Mouse (Mus musculus) C2C12 (cell line): Measurements from ENCODE around the gene Zic2. TPM values are rescaled to one million over a fixed set of nuclear protein-coding genes. Genes with fewer than 3 reads are reported as not detected.
"Not testable (repeated sequence)": the region's sequence is repeated elsewhere in the genome, so short reads cannot be mapped to it uniquely, and the experiment has no call there.

Experiments used
- H3K27me3 ChIP-seq: one replicate; pipeline ENCODE4 v1.6.1; 2011; ENCODE audit not compliant: control insufficient read depth, insufficient read depth, insufficient read length
- H3K36me3 ChIP-seq: one replicate; pipeline ENCODE4 v1.6.1; 2011; ENCODE audit not compliant: control insufficient read depth, insufficient read depth
- H3K4me3 ChIP-seq: one replicate; pipeline ENCODE4 v1.5.1; 2011; ENCODE audit warnings: mild to moderate bottlenecking, control low read depth; ENCODE audit not compliant: poor library complexity, insufficient read depth, severe bottlenecking
- H3K79me2 ChIP-seq: one replicate; pipeline ENCODE4 v1.6.1; 2011; ENCODE audit not compliant: control insufficient read depth, insufficient read depth
- H3K79me3 ChIP-seq: one replicate; pipeline ENCODE4 v1.6.1; 2011; ENCODE audit warnings: low read depth, control low read depth
- H3ac ChIP-seq: one replicate; pipeline ENCODE3; 2011; ENCODE audit warnings: low read depth; ENCODE audit not compliant: control insufficient read depth, insufficient read length
- CEBPB ChIP-seq: IDR thresholded peaks from one replicate; pipeline ENCODE4 v1.6.1; 2011; ENCODE audit warnings: low read depth, mild to moderate bottlenecking, control low read depth, moderate library complexity
- CTCF ChIP-seq: IDR thresholded peaks from one replicate; pipeline ENCODE4 v1.5.1; 2011; ENCODE audit not compliant: control insufficient read depth, insufficient read depth, insufficient read length
- FOSL1 ChIP-seq: IDR thresholded peaks from one replicate; pipeline ENCODE4 v1.8.0; 2011; ENCODE audit warnings: mild to moderate bottlenecking, low read length; ENCODE audit not compliant: poor library complexity, insufficient read depth, severe bottlenecking
- MAX ChIP-seq: IDR thresholded peaks from one replicate; pipeline ENCODE4 v1.6.1; 2011; ENCODE audit warnings: mild to moderate bottlenecking, control low read depth
- MYOD1 ChIP-seq: IDR thresholded peaks from one replicate; pipeline ENCODE4 v1.6.1; 2011; ENCODE audit warnings: low read depth; ENCODE audit not compliant: control insufficient read depth, insufficient read length
- MYOG ChIP-seq: IDR thresholded peaks from one replicate; pipeline ENCODE4 v1.6.1; 2011; ENCODE audit not compliant: control insufficient read depth, insufficient read length; ENCODE audit errors: extremely low read depth
- USF1 ChIP-seq: IDR thresholded peaks from one replicate; pipeline ENCODE4 v1.6.1; 2011; ENCODE audit warnings: low read depth, mild to moderate bottlenecking, control low read depth, moderate library complexity
- polyA plus RNA-seq: library from polyadenylated mRNA; unstranded; fragments of >200 nt; fragmentation: generic; extraction: Trizol; gene quantifications from one replicate; pipeline ENCODE4 v1.2.1, GENCODE M21; 2012; ENCODE audit warnings: missing spikeins

The Zic2 gene
- polyA plus RNA-seq, 1 experiment, result 2.5 TPM

GRCm38 (mm10) chr14:122453388-122453995, 21.7 kb upstream of the Zic2 start:
- Histone ChIP-seq H3ac (no peak overlapping the region), H3K4me3 (no peak overlapping the region), H3K79me3 (no peaks in the 10 kb centered on the region), H3K79me2 (no peaks in the 10 kb centered on the region), H3K36me3 (no peaks in the 10 kb centered on the region), H3K27me3 (peaks cover 17% of the 10 kb centered on the region)
- TF ChIP-seq MYOD1, result no peak
- no peak for TF ChIP-seq MYOG
- TF ChIP-seq USF1, result no peak
- TF ChIP-seq FOSL1, result no peak
- no peak for TF ChIP-seq CEBPB
- TF ChIP-seq CTCF, result no peak
- TF ChIP-seq MAX, result no peak

GRCm38 (mm10) chr14:122453996-122454738, 21.1 kb upstream of the Zic2 start:
- no peaks in the 10 kb centered on the region for H3K36me3 ChIP-seq
- TF ChIP-seq CTCF, result no peak
- TF ChIP-seq MAX, result no peak
- TF ChIP-seq CEBPB, result no peak
- no peak for TF ChIP-seq FOSL1
- no peak for TF ChIP-seq MYOG
- no peak for TF ChIP-seq MYOD1
- TF ChIP-seq USF1, result no peak
- no peak overlapping the region for H3K4me3 ChIP-seq
- no peak overlapping the region for H3ac ChIP-seq
- H3K79me3 ChIP-seq, result no peaks in the 10 kb centered on the region
- H3K79me2 ChIP-seq, result no peaks in the 10 kb centered on the region
- peaks cover 17% of the 10 kb centered on the region for H3K27me3 ChIP-seq

- Histone ChIP-seq H3K79me3 (no peaks in the 10 kb centered on the region), H3K79me2 (no peaks in the 10 kb centered on the region), H3K27me3 (peaks cover 14% of the 10 kb centered on the region), H3ac (no peak overlapping the region), H3K36me3 (no peaks in the 10 kb centered on the region), H3K4me3 (no peak overlapping the region)
- TF ChIP-seq MYOG, result no peak
- TF ChIP-seq MAX, result no peak
- TF ChIP-seq CEBPB, result no peak
- TF ChIP-seq MYOD1, result no peak
- no peak for TF ChIP-seq CTCF
- TF ChIP-seq FOSL1, result no peak
Measured at GRCm38 (mm10) chr14:122454901-122455561, 20.2 kb upstream of the Zic2 start.

GRCm38 (mm10) chr14:122455562-122455958, 19.7 kb upstream of the Zic2 start:
- no peak overlapping the region for H3K4me3 ChIP-seq
- no peaks in the 10 kb centered on the region for H3K36me3 ChIP-seq
- no peaks in the 10 kb centered on the region for H3K79me3 ChIP-seq
- peaks cover 9% of the 10 kb centered on the region for H3K27me3 ChIP-seq
- no peaks in the 10 kb centered on the region for H3K79me2 ChIP-seq
- TF ChIP-seq MYOG (no peak), MAX (no peak), USF1 (no peak), MYOD1 (no peak), FOSL1 (no peak), CTCF (no peak), CEBPB (no peak)
- H3ac ChIP-seq, result no peak overlapping the region

GRCm38 (mm10) chr14:122459332-122459731, 15.9 kb upstream of the Zic2 start:
- not testable (repeated sequence) for H3K79me3 ChIP-seq, H3K4me3 ChIP-seq, H3K36me3 ChIP-seq, H3K79me2 ChIP-seq, H3K27me3 ChIP-seq, H3ac ChIP-seq

GRCm38 (mm10) chr14:122459776-122460175, 15.5 kb upstream of the Zic2 start:
- Histone ChIP-seq H3K79me3 (no peaks in the 10 kb centered on the region), H3K79me2 (no peaks in the 10 kb centered on the region), H3K36me3 (no peaks in the 10 kb centered on the region), H3K4me3 (no peak overlapping the region), H3ac (no peak overlapping the region), H3K27me3 (no peaks in the 10 kb centered on the region)
- TF ChIP-seq MYOD1 (no peak), CTCF (no peak), MAX (no peak), USF1 (no peak), CEBPB (no peak), MYOG (no peak), FOSL1 (no peak)
